Mouse (Mus musculus) adrenal gland, postnatal 10 days (tissue): ENCODE measurements around the gene Aaed1. TPM values are rescaled to one million over a fixed set of nuclear protein-coding genes. Genes with fewer than 3 reads are reported as not detected.
A peak's percentile ranks its signal among the peaks of the same experiment; 100 is the strongest.

ENCODE experiments used
- DNase-seq: peaks from one replicate; pipeline ENCODE4 v3.0.0; 2021; ENCODE audit warnings: mixed read lengths
- total RNA-seq, 2 experiments: library from RNA; stranded (reverse); gene quantifications; 2 replicates each; pipeline ENCODE4 v1.2.3; 2021

The Aaed1 gene
- total RNA-seq, 2 experiments from 2014 or later: 52.7 to 57.2 TPM

GRCm38 (mm10) chr13:64252147-64252546, 60.4 kb downstream of the Aaed1 start:
- DNase-seq: peak; percentile 58

DNA sequence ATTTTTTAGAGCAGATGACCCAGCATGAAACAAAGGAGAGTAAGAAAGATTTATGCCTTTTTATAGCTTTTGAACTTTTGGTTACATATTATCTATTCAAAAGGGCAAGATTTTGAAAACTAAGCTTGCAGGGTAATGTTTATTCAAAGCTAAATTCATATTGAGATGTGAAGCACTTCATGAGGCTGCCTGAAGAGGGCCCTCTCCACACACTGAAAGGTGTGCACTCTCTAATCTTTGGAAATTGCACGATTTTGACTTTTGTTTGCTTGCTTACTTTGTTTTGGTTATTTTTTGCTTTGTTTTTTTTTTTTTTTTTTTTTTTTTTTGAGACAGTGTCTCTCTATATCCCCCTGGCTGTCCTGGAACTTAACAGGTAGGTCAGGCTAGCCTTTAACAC, 62.1 kb downstream of the Aaed1 start:
- peak; percentile 63 for DNase-seq

DNA sequence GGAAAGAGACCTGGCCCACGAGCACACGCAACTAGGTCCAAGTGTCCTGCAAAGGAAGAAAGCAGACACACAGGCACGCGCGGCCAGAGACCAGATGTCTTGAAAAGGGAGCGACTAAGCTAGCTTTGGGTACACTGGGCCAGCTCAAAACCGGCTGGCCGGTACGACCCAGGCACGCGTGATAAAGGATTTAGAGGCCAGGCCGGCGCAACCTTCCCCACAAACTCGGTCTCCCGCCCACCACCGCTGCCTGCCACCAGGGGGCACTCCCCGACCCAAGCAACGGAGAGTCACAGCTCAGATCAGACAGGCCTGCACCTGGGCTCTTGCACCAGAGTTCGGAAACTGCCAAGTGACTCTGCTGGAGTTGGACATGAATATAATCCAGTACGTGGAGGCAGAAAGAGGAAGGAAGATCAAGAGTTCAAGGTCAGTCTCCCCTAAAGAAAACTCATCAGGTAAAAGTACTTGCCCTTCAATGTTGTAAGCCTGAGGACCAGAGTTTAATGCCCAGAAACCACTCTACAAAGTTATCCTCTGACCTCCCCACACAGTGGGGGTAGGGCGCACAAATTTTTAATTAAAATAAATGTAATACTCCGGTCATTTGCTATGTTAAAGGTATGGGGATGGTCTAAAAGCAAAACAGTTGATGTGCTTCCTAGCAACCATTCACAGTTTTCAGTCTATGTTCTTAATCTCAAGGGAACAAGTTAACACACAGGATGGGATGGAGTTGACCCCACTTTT, 63.6 kb downstream of the Aaed1 start:
- peak; percentile 95 for DNase-seq

DNA sequence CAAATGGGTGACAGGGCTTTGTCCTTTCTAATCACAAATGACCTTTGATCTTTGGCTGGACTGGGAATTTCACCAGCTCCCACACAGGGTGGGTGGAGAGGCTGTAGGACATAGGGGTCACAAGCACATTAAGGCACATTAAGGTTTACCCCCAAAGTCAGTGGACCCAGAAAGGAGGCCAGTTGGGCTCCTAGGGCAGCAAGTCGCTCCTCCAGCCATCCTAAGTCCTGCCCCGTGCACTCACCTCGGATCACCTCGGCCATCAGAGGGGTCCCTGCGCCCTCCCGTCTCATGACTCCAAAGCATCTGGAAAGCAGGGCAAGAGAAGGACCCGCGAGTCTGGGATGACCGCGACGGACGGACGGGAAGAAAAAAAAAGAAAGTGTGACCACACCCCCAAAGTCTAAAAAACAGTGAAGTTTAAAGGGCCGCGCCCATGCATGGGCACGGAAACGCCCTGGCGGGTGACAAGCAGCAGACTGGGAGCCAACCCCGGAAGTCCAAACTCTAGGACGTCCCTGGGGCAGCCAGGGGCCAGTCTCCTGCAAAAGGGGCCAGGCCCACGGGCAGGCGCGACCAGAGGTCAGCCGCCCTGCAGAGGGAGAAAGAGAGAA, 64.2 kb downstream of the Aaed1 start:
- peak; percentile 81 for DNase-seq

DNA sequence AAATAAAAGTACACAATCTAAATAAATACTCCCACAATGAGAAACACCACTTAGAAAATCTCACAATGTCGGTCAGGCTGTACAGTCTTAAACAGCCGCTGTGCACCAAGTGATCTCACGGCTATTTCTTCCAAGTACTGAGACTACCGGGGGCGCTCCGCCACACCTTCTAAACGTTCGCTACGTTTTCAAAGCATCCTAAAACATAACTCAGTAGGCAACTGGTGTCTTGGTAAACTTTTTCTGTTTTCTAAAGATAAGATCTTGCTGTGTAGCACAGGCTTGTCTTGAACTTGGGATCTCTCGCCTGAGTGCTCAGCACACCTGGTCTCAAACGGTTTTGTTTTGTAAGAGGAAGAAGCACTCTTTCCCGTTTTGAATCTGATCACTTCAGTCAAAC, 66.4 kb downstream of the Aaed1 start:
- DNase-seq: no peak

- no peak for DNase-seq
These were observed 67.7 kb downstream of the Aaed1 start for GRCm38 (mm10) chr13:64244685-64245261.

DNA sequence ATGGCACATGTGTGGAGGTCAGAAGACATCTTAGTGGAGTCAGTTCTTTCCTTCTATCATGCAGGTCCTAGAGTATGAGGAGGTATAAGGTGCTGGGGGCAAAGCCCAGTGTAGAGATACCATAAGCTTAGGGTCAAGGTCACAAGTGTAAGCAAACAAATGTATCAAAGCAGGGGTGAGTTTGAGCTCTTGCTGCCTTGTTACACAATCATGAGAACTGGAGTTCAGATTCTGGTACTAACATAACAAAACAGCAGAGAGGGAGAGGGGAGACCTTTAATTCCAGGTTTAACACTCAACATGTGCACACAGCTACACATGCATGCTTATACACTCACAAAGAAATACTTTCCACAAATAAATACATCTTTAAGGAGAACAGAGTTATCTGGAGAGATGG, 69.8 kb downstream of the Aaed1 start:
- DNase-seq: no peak

GRCm38 (mm10) chr13:64240626-64241025, 71.9 kb downstream of the Aaed1 start:
- DNase-seq: no peak

DNA sequence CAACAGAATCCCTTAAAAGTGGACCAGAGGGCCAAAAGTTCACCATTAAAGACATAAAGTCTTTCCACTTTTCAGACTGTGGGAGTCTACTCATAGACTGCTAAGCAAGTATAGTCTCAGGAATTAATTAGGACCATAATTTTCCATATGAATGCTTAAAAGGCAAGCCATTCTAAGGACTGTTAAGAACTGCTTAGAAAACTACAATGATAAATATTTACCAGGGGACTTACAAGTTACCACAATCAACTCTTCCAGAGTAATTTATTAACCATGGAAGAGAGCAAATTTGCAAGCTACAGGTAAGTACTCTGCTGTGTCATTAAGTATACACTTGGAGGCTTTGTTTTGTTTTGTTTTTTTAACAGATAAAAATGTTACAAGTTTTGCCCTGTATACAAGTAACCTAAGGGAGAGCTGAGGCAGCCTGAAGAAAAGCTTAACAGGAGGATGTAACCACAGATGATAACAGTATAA, 74.8 kb downstream of the Aaed1 start:
- DNase-seq: no peak

- DNase-seq: no peak
These were observed 75.4 kb downstream of the Aaed1 start for GRCm38 (mm10) chr13:64237000-64237680.

DNA sequence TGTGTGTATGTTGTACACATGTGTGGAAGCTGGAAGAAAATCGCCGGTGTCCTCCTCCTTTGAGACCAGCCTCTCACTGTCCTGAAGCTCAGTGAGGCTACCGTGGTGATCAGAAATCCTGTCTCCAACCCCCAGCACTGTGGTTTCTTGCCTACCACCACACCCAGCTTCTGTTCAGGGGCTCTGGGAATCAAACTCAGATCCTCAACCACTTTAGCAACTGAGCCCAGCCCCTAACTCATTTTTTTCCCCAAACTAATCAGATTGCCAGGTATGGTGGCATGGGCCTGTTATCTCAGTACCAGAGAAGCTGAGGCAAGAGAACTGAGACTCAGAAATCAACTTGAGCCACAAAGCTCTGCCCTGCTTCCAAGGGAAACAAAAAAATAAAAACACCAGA, 76.7 kb downstream of the Aaed1 start:
- DNase-seq: no peak

GRCm38 (mm10) chr13:64235062-64235715, 77.3 kb downstream of the Aaed1 start:
- no peak for DNase-seq

- no peak for DNase-seq
These were observed 79.4 kb downstream of the Aaed1 start for GRCm38 (mm10) chr13:64233139-64233538.

DNA sequence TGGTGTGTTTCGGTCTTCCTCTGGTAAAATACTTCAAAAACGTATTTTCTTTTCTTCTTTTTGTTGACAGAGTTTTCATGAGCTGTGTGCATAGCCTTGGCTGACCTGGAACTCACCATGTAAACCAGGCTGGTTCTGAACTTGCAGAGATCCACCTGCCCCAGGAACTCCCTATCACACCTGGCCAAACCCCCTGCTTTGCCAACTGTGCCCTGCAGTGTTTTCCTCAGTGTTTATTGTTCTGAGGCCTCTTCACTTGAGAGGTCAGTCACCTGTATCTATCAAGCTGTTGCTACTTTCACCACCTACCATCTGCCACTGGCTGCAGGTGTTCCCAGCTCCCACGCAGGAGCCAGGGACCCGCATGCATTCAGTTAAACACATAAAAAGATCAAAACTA, 85.8 kb downstream of the Aaed1 start:
- no peak for DNase-seq

DNA sequence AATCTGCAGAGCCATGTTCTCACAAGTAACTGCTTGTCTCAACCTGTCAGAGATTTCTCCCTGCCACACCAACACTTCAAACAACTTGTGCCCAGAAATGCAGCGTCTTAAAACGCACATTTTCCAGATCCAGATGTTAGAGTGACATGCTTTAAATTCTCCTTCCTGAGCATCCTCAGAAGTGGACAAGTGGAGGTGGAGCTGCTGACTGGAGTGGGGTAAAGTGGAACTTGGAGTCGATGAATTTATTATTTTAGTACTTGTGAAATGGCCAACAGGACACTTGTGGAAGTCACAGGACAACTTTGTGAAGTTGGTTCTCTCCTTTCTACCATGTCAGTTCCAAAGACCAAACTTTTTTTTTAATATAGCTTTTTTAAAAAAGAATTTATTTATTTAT, 86.8 kb downstream of the Aaed1 start:
- no peak for DNase-seq

Other genes starting within 250 kb of the Aaed1 start
- gene Hsd17b3, start 223.5 kb downstream of the Aaed1 start, total RNA-seq: not detected
- 1 to 10 TPM; 7.7 to 9.4 TPM for gene Slc35d2, start 183.3 kb downstream of the Aaed1 start, total RNA-seq
- gene Zfp367, start 159.5 kb downstream of the Aaed1 start, total RNA-seq: 10 to 100 TPM; 19.0 to 19.6 TPM
- 10 to 100 TPM; 20.4 to 24.7 TPM for gene Habp4, start 150.9 kb downstream of the Aaed1 start, total RNA-seq
- 10 to 100 TPM; 10.1 TPM for gene Cdc14b, start 37.4 kb downstream of the Aaed1 start, total RNA-seq
- 100 to 1,000 TPM; 254 to 384 TPM for gene Ctsl, start 58.2 kb upstream of the Aaed1 start, total RNA-seq
- gene Cdk20, start 119.6 kb upstream of the Aaed1 start, total RNA-seq: 1 to 10 TPM; 3.9 to 5.9 TPM
- gene Fam240b, start 185.1 kb upstream of the Aaed1 start, total RNA-seq: not detected